ENCODE assay signal across 10 mouse cellular contexts in genomic region chr13:56634139-56634615, GRCm38 (mm10). TPM values are rescaled to one million over a fixed set of nuclear protein-coding genes. Genes with fewer than 3 reads are reported as not detected.
A peak's percentile ranks its signal among the peaks of the same experiment; 100 is the strongest.
DNase-seq lines count a peak whose midpoint lies in the region; ATAC-seq and TF ChIP-seq lines count a peak whose summit lies in the region.
"Had no signal": no experiment of that assay in that cellular context is flagged by ENCODE, and none has a peak within 500 bp of the region (broad histone marks: within the 10 kb centered on the region; RNA-seq: fewer than 3 reads in every experiment).

No protein-coding gene starts in this region.

- H3K36me3 ChIP-seq in hindbrain, embryonic 11.5 days (ENCODE audit: control insufficient read depth, insufficient read depth, low read length) = no peaks in the 10 kb centered on the region
- no peaks in the 10 kb centered on the region for H3K36me3 ChIP-seq in hindbrain, postnatal 0 days (ENCODE audit: insufficient read depth, low read length)
- H3K36me3 ChIP-seq in macrophage (ENCODE audit: inconsistent target) = no peaks in the 10 kb centered on the region; the same call in 1 of the 2 replicates

- DNase-seq in hindbrain, embryonic 11.5 days (ENCODE audit: low spot score) = peak; percentile 38
- DNase-seq in hindbrain, postnatal 0 days (ENCODE audit: low spot score) = no peak
- DNase-seq in forelimb bud, embryonic 11.5 days (ENCODE audit: low read depth, low spot score) = peak; percentile 58
- no peak for DNase-seq in MN1 (ENCODE audit: low spot score)
- no peak for DNase-seq in adipocyte (ENCODE audit: low spot score)
- DNase-seq in layer of hippocampus, adult 9-10 months (ENCODE audit: low spot score) = no peak
- DNase-seq: cerebellum, postnatal 14 days; gastrocnemius, postnatal 36 days had no signal

- no peak for TF ChIP-seq CTCF in hindbrain, postnatal 0 days (IDR thresholded peaks at IDR 0.05; ENCODE audit: low read depth)

- ATAC-seq in hindbrain, embryonic 11.5 days (ENCODE audit: low FRiP score) = no peak
- no peak for ATAC-seq in hindbrain, postnatal 0 days

- H3K27ac ChIP-seq in hindbrain, embryonic 11.5 days (ENCODE audit: low read depth, low read length) = no peak overlapping the region
- no peak overlapping the region for H3K27ac ChIP-seq in hindbrain, postnatal 0 days
- H3K27ac ChIP-seq in brown adipose tissue, adult 24 weeks (replicated peaks; ENCODE audit: low read depth, low read length) = peak overlapping the region; percentile 63
- H3K27ac ChIP-seq in macrophage = peak overlapping the region; percentile 28; the same call in 1 of the 2 replicates

- H3K4me2 ChIP-seq in hindbrain, embryonic 11.5 days (replicated peaks; ENCODE audit: low read depth, low read length) = no peak overlapping the region
- H3K4me2 ChIP-seq in hindbrain, postnatal 0 days (ENCODE audit: low read depth, low read length) = no peak overlapping the region

- no peak overlapping the region for H3K9ac ChIP-seq in hindbrain, embryonic 11.5 days (ENCODE audit: low read depth, low read length)
- H3K9ac ChIP-seq in hindbrain, postnatal 0 days (replicated peaks; ENCODE audit: low read length) = no peak overlapping the region

- H3K79me2 ChIP-seq in macrophage (ENCODE audit: inconsistent target) = no peaks in the 10 kb centered on the region

- H3K4me3 ChIP-seq in hindbrain, embryonic 11.5 days (ENCODE audit: low read depth, low read length) = no peak overlapping the region
- H3K4me3 ChIP-seq in hindbrain, postnatal 0 days (ENCODE audit: low read length) = no peak overlapping the region
- no peak overlapping the region for H3K4me3 ChIP-seq in brown adipose tissue, adult 24 weeks (ENCODE audit: insufficient read depth, low read depth, low read length)
- H3K4me3 ChIP-seq in macrophage (ENCODE audit: inconsistent target) = no peak overlapping the region

- no peaks in the 10 kb centered on the region; the same call in 1 of the 2 replicates for H3K4me1 ChIP-seq in hindbrain, embryonic 11.5 days (replicated peaks; ENCODE audit: control insufficient read depth, insufficient read depth, low read length)
- H3K4me1 ChIP-seq in hindbrain, postnatal 0 days (ENCODE audit: insufficient read depth, low read length) = no peaks in the 10 kb centered on the region
- H3K4me1 ChIP-seq in brown adipose tissue, adult 24 weeks (ENCODE audit: control insufficient read depth, insufficient read depth, insufficient read length, low read length) = peaks cover 20% of the 10 kb centered on the region

- 37% methylated on average over 7 of the region's 7 CpGs for WGBS in hindbrain, embryonic 11.5 days
- 42% methylated on average over 7 of the region's 7 CpGs for WGBS in hindbrain, postnatal 0 days
- WGBS in macrophage (ENCODE audit: missing documents) = 37% methylated on average over 7 of the region's 7 CpGs

- H3K9me3 ChIP-seq in hindbrain, embryonic 11.5 days (ENCODE audit: control insufficient read depth, low read length) = no peaks in the 10 kb centered on the region
- H3K9me3 ChIP-seq in hindbrain, postnatal 0 days (ENCODE audit: low read length) = no peaks in the 10 kb centered on the region

- no peaks in the 10 kb centered on the region for H3K27me3 ChIP-seq in hindbrain, embryonic 11.5 days (ENCODE audit: control insufficient read depth, insufficient read depth, low read length)
- H3K27me3 ChIP-seq in hindbrain, postnatal 0 days (ENCODE audit: insufficient read depth, low read length) = no peaks in the 10 kb centered on the region; the same call in 1 of the 2 replicates

RNA-seq across cellular contexts. Expression of gene Tgfbi, which starts 24.9 kb away (rescaled TPM):
- 40.0 and 48.4 TPM in 2 replicates for polyA plus RNA-seq in hindbrain, embryonic 11.5 days (2014; fragmentation: Nextera tagmentation; extraction: Ambion mirVana)
- total RNA-seq in hindbrain, postnatal 0 days (2014; rRNA removed) = 4.9 and 8.6 TPM in 2 replicates
- polyA plus RNA-seq in hindbrain, postnatal 0 days (2015; fragmentation: Nextera tagmentation; extraction: Ambion mirVana) = 6.2 and 7.1 TPM in 2 replicates
- polyA plus RNA-seq in brown adipose tissue, adult 24 weeks (2012; ENCODE audit: insufficient read depth, insufficient read length, missing spikeins) = 17.9 and 18.3 TPM in 2 replicates
- 10 to 100 TPM in 22 of 26 experiments, 1 to 10 TPM in 4; 5.1 to 68.8 (median 24.5) TPM for total RNA-seq in macrophage (2018; cell fraction: chromatin; rRNA removed)
- total RNA-seq in macrophage (2018; cell fraction: cytosol; rRNA removed) = 10 to 100 TPM in 23 of 26 experiments, 1 to 10 TPM in 3; 8.6 to 81.9 (median 35.9) TPM
- 100 to 1,000 TPM in 3 of 26 experiments, 10 to 100 TPM in 23; 12.2 to 255 (median 66.8) TPM for total RNA-seq in macrophage (2018; cell fraction: nucleus; rRNA removed)
- 9.3 to 47.2 TPM (median 39.5 TPM) in 3 replicates for polyA plus RNA-seq in macrophage (2018)

Comparison
In these comparisons a context has a peak if more than half of its experiments do, and no peak if none do; other contexts are left out.
1. DNase-seq: peak in hindbrain, embryonic 11.5 days (single experiment) and forelimb bud, embryonic 11.5 days (single experiment); none in hindbrain, postnatal 0 days (single experiment), MN1 (single experiment), adipocyte (single experiment) and layer of hippocampus, adult 9-10 months (single experiment).
2. H3K27ac ChIP-seq: peak in brown adipose tissue, adult 24 weeks (single experiment) and macrophage (single experiment); none in hindbrain, embryonic 11.5 days (single experiment) and hindbrain, postnatal 0 days (single experiment).